Mouse (Mus musculus): ENCODE data around the gene Nxph1.

DNA sequence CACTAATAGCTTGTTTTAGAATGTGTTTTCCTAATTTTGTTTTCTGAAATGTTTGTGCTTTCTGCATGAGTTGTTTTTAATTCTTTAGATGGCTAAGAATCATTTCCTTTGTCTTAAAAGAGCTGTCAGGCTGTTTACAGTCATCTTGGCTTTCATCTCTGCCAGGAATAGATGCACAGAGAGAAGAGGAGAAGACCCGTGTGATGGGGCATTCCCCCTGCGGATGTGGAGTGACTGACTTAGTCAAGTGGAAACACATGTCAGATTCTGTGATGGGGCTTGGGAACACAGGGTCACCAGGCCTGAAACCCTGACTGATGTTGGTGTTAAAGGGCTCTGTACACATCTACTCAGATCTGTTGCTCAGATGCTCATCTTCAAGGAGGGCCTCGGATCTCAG is 40.3 kb upstream of the Nxph1 start:
- no peak for TF ChIP-seq TCF12 (IDR thresholded peaks at IDR 0.05; ENCODE audit: low read depth, low read length)
- TF ChIP-seq EP300 (IDR thresholded peaks at IDR 0.05; ENCODE audit: low read depth in 1 of 2, low read length in 2 of 2): no peak
- no peak for TF ChIP-seq CTCF (IDR thresholded peaks at IDR 0.05 in 2 of 3, conservative IDR thresholded peaks at IDR 0.05 in 1 of 3; ENCODE audit: control insufficient read depth in 1 of 3, insufficient read depth in 1 of 3, low read depth in 2 of 3, low read length in 3 of 3, poor library complexity in 1 of 3, severe bottlenecking in 1 of 3)

Data from MEL (cell line).